Mouse (Mus musculus): Measurements from ENCODE around the gene Zbp1.

The Zbp1 gene

DNA sequence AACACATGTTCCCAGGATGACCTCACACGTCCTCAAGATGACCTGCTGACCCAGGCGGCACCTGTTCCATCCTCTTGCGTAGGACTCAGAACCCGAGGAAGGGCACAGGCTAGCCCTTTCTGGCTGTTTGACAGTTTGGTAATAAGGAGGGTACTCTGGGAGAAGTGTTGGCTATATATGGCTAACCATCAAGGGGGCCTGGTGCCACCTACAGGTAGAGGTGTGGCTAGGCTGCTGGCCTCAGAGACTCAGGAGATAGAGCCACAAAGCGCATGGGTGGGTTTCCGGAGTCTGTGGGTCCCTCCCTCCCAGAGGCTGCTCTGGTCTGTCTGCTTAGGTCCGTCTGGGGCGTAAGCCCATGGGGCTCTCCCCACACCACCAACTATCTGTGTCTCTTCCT, 28.0 kb upstream of the Zbp1 start:
- no peak for DNase-seq

- DNase-seq, result no peak
These were observed 26.5 kb upstream of the Zbp1 start for GRCm38 (mm10) chr2:173245258-173245657.

DNA sequence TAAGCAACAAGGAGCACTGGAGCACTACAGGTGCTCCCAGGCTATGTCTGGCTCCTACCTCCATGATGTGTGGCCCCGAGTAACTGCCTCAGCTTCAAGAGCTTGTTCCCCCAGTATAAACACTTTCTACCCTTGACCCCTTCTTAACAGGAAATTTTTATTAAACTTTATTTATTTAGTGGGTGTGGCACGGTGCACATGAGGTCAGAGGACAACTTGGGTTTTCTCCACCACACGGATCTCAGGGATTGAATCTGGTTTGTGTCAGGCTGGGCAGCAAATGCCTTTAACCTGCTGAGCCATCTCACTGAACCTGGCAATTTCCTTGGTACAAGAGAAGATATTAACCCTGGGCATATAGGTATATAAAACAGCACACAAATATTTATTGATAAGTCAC, 25.4 kb upstream of the Zbp1 start:
- DNase-seq, result no peak

DNA sequence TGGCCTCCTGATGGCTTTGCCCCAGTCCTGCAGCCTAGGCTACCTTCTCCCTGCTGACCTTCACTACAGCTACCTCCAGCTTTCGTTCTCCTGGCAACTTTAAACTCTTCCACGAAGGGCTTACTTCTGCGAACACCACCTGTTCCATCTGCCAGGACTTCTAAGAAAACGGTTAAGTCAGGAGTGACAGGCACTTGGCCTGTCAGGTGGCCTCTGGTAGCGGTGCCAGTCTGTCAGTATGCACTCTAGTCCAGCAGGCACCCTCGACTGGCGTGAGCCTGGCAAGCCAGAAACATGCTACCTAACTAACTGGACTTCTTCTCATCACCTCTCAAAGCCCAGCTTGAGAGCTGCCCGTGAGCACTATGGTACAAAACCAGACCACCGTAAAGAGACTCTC, 24.9 kb upstream of the Zbp1 start:
- DNase-seq, result no peak

- DNase-seq, result peak; percentile 77
These were observed 24.2 kb upstream of the Zbp1 start for GRCm38 (mm10) chr2:173242874-173243273.

DNA sequence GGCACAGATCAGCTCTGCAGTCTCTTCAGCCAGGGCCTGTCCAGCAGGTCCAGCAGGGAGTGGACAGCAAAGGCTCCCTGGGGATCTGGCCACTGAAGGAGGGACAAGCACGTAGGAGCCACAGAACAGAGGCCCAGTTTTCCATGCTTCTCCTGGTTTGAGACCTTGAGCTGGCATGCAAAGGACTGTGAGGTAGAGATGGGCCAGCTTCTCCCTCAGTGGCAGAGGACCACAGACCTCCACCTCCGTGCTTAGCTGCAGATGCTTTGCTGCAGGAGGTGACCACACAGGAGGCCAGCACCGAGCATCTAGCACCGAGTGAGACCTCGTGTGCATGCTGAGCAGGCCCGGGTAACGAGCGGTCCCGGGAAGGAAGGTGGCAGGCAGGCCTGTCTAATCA, 22.0 kb upstream of the Zbp1 start:
- DNase-seq, result no peak

- DNase-seq, result peak; percentile 72
These were observed 19.8 kb upstream of the Zbp1 start for GRCm38 (mm10) chr2:173238522-173238921.

GRCm38 (mm10) chr2:173235435-173236332, 17.0 kb upstream of the Zbp1 start:
- DNase-seq, result no peak

GRCm38 (mm10) chr2:173232766-173233099, 14.0 kb upstream of the Zbp1 start:
- no peak for DNase-seq

DNA sequence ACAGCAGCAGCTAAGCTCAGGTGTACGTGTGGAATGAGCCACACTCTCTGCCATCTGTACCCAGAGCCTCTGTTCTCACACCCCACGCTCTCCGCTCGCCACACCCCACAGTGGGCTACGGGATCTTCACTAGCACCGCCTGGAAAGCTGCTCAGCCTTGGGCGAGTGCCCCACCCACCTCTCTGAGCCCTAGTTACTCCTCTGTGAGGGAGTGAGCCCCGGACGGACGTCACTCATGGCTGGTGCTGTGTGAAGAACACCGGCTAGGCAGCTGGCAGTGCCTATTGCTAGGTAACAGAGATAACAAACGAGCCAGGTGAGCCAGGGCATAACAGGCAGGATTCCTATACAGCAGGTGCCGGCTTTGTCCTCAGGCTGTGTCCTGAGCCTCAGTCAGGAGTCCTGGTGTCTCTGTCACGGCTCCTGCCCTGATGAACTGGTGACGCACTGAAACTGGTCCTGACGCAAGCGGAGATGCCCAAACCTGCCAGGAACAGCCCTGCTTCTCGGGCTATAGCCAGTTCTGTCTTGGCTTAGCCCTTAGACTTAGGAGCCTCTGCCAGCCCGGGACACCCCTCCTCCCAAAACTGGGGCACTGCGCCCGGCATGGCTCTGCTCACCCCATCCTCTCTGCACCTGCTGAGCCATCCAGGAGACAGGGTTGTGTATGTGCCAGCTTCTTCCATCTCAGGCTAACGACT, 13.5 kb upstream of the Zbp1 start:
- no peak for DNase-seq

DNA sequence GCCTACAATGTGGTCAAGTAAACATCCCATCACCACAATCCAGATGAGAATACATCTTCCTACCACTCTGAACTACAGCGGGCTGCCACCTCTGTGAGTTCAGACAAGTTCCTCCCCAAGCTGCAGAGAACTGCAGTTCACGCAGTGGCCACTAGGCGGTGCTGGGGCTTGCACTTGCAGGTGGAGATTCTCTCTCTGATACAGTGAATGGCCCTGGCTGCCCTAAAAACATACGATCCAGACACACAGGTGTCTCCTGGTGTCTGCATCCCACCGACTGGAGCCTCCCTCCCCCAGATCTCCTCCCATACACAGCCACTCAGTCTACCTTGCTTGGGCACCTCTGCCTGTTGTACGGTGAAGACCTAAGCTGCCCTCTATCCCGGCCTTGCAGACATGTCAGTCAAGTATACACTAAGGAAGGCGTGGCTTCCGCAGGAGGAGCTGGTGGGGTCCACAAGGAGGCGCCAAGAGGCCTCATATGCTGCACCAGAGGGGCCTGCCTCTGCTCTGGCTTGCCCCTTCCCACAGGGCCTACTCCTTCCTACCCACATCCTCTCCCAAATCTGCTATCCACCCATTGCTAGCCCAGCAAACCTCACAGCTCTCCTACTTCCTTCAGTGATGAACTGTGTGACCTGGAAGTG, 11.0 kb upstream of the Zbp1 start:
- DNase-seq, result peak; percentile 89

DNA sequence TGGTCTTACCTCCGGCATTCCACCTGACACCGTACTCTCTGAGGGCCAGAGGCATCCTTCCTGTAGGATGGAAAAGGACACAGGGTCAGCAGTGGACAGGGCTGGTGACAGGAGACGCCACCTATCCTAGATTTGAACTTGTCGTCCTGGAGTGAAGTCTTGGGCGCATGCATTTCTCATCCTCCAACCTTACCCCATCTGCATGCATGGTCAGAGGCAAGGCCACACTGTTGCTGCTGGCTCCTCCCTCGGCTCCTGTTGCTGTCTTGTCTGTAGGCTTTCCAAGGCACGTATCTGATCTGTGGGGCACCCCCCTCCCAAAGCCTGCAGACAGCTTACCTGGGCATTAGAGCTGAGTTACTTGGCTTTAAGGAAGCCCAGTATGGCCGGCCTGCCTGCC, 9.8 kb upstream of the Zbp1 start:
- no peak for DNase-seq

GRCm38 (mm10) chr2:173226792-173227191, 8.1 kb upstream of the Zbp1 start:
- DNase-seq, result no peak

DNA sequence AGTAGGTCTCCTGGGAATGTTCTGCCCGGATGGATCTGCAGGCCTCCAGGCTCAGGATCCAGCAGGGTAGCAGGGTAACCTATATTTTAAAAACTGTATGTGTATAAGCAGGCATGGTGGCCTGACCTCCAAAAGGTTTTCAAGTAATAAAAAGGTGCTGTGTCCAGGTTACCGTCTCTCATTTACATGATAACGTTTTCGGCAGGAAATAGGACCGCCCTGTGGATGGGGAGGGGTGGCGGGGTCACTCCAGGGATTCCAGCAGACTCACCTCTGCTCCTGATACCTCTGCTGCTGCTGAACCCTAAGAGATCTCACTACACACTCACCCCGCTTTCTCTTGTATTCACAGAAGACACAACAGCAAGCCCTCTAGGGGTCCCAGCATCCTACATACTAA, 7.2 kb upstream of the Zbp1 start:
- no peak for DNase-seq

GRCm38 (mm10) chr2:173224832-173225231, 6.1 kb upstream of the Zbp1 start:
- DNase-seq, result no peak

DNA sequence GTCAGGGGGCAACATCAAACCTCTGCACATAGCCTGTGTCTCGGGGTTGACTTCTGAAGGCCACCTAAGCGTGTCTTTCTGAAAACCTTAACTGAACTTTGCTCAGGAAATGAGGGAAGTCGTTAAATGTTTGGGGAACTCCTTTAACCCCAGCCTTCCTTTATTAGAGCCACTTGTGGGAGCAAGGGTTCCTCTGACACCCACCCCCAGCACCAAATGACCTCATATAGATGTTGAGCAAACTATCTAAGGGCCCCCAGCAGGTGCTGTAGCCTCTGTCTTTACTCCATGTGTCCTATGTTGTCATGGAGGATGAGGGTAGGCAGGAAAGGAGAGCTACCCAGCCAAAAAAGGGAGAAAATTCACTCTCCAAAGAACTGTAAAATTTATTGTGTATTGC, 5.4 kb upstream of the Zbp1 start:
- DNase-seq, result no peak

DNA sequence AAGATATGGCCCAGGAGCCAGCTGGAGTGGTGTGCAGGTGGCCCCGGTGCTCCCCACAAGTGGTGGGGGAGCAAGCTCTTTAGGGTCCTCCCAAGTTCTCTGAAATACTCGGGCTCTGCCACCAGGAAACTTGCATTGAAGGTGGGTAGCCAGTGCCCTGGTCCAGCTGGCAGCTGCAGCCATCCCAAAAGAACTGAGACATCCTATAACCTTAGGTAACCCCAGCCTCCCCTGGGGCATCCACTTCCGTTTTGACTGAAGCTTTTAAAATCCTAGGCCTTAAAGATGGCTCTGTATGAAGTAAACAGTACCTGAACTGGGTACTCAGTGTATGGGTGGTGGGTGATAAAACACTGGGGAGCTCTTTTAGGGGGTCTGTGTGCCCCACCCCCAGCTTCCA, 4.8 kb upstream of the Zbp1 start:
- no peak for DNase-seq

- DNase-seq, result no peak
These were observed 2.0 kb upstream of the Zbp1 start for GRCm38 (mm10) chr2:173220754-173221153.

DNA sequence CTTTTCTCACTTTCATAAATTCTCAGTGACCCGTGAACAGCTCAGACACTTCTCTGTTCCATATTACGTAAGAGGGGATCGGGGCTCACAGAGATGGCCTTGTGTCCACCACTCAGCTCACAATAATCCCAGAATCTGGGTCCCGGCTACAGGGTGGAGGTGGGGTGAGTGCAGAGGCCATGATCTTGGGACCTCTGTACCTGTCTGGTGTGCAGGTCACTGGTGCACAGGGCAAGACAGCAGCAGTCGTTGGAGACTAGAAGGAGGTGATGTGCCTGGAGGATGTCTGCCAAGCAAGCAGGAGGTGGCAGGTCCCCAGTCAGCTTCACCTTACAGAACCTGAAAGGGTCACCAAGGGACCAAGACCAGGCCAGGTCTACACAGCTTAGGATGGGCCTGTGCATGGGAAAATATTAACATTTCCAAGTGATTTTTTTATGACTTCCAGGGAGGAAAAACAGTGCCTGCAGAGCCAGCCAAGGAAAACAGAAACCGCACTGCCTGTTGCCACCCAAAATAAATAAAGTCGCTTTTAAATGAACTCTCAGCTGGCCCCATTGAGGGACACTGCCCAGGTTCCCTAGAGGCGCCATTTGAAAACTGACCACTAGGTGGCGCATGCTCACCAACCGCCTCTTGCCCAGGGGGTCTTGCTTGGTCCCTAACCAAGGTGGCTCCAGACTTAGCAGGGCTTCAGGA, 682 bp upstream of the Zbp1 start:
- DNase-seq, result peak; percentile 74

DNA sequence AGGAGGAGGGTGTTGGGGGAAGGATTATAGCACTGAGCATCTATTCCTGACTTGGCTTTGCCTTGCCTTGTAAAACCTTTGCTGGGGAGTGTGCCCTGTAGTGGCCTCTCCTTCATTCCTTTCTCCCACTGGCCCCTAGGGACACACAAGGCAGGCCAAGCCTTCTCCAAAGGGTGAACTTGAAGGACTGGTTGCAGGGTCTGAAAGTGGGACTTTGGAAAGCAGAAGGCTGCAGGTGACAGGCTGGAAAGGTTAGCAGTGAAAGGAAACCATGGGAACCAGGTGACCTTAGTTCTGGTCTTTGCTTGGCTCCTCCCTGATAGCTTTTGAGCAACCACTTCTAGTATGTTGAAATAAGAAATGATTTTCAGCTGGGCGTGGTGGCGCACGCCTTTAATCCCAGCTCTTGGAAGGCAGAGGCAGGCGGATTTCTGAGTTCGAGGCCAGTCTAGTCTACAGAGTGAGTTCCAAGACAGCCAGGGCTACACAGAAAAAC, 912 bp downstream of the Zbp1 start:
- no peak for DNase-seq

DNA sequence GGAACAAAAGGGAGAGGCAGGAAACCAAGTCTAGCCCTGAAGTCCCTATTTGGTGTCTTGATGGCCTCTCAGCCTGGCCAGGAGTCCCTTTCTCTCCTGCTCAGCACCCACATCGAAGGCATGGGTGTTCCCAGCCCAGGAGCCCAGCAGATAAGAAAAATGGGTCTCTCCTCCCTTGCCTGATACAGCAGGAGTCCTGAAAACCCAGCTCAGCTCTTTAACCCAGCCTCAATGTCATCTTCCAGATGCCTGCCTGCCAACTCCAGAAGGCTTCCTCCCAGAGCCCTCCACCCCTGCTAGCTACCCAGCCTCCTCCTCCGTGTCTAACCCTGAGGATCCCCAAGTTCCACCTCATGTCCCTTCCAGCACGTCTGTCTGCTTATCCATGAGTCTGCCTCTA, 1.5 kb downstream of the Zbp1 start:
- no peak for DNase-seq

DNA sequence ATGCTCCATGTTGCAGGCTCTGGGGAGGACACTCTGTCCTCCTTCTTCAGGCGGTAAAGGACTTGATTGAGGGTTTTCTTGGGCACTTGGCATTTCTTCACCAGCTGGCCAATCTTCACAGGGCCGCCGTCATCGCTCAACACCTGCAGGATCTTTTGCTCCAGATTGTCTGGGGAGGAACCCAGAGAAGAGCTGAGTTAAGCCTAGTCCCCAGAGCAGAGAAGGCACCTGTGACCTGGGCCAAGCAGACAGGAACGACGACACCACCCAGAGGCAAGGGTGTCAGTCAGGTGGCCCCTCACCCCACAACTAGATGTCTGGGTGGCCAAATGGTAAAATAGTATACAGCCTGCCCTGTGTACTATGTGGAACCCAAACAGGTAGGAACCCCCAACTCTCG, 1.9 kb downstream of the Zbp1 start:
- no peak for DNase-seq

DNA sequence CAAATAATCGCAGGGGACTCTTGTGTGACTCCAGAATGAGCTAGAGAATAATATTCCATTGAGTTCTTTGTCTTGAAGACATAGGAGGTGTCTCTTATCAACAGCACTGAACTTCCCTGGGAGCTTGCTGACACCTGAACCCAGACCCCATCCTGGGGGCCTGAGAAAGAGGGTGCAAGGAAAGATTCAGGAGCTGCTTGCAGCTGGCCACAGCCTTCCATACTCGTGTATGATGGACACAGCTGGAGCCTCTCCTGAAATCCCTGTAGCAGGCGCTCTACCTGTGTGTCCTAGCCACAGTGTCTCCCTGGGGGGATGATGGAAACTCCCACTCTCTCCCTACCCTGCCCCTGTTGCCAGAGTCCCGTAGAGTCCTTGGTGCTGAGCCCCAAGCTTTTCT, 6.5 kb downstream of the Zbp1 start:
- DNase-seq, result no peak
